Comparison of ENCODE assay signal across 10 mouse cellular contexts in genomic region chr3:122639197-122639475, GRCm38 (mm10). TPM values are rescaled to one million over a fixed set of nuclear protein-coding genes. Genes with fewer than 3 reads are reported as not detected.
A peak's percentile ranks its signal among the peaks of the same experiment; 100 is the strongest.
DNase-seq lines count a peak whose midpoint lies in the region; ATAC-seq and TF ChIP-seq lines count a peak whose summit lies in the region.
"Had no signal": no experiment of that assay in that cellular context is flagged by ENCODE, and none has a peak within 500 bp of the region (broad histone marks: within the 10 kb centered on the region; RNA-seq: fewer than 3 reads in every experiment).

No protein-coding gene starts in this region.

- 79% methylated on average over 2 of the region's 2 CpGs for WGBS in hindbrain, embryonic 16.5 days
- 90% methylated on average over 2 of the region's 2 CpGs for WGBS in hindbrain, embryonic 11.5 days
- 82% methylated on average over 2 of the region's 2 CpGs for WGBS in midbrain, embryonic 12.5 days
- WGBS in midbrain, embryonic 10.5 days: 81% methylated on average over 2 of the region's 2 CpGs
- WGBS in liver, postnatal 0 days (ENCODE audit: insufficient replicate concordance): 83% methylated on average over 2 of the region's 2 CpGs
- 79% methylated on average over 2 of the region's 2 CpGs for WGBS in stomach, embryonic 15.5 days

- H3K27me3 ChIP-seq in hindbrain, embryonic 16.5 days (replicated peaks; ENCODE audit: control insufficient read depth, insufficient read depth, low read length): no peaks in the 10 kb centered on the region; the same call in 1 of the 2 replicates
- H3K27me3 ChIP-seq in hindbrain, embryonic 11.5 days (ENCODE audit: control insufficient read depth, insufficient read depth, low read length): no peaks in the 10 kb centered on the region
- H3K27me3 ChIP-seq in midbrain, embryonic 12.5 days: no peaks in the 10 kb centered on the region
- H3K27me3 ChIP-seq in midbrain, embryonic 10.5 days (ENCODE audit: low read depth, poor library complexity, severe bottlenecking): no peaks in the 10 kb centered on the region
- H3K27me3 ChIP-seq in liver, postnatal 0 days (ENCODE audit: insufficient read depth, low read length): no peaks in the 10 kb centered on the region
- H3K27me3 ChIP-seq in stomach, embryonic 15.5 days (replicated peaks): no peaks in the 10 kb centered on the region
- H3K27me3 ChIP-seq: forebrain, embryonic 12.5 days had no signal

- TF ChIP-seq EP300 in liver, postnatal 0 days (IDR thresholded peaks at IDR 0.05; ENCODE audit: low read depth): no peak

- H3K27ac ChIP-seq in hindbrain, embryonic 16.5 days (ENCODE audit: low read depth, low read length): no peak overlapping the region
- no peak overlapping the region for H3K27ac ChIP-seq in hindbrain, embryonic 11.5 days (ENCODE audit: low read depth, low read length)
- no peak overlapping the region for H3K27ac ChIP-seq in midbrain, embryonic 12.5 days (replicated peaks)
- H3K27ac ChIP-seq in midbrain, embryonic 10.5 days (replicated peaks): no peak overlapping the region
- no peak overlapping the region for H3K27ac ChIP-seq in liver, postnatal 0 days (ENCODE audit: low read depth)
- no peak overlapping the region for H3K27ac ChIP-seq in stomach, embryonic 15.5 days
- H3K27ac ChIP-seq: forebrain, embryonic 12.5 days; gastrocnemius, adult 2 months; macrophage had no signal

- ATAC-seq in hindbrain, embryonic 16.5 days: 0 out of 2 replicates have a peak, but pooled peaks have one; percentile 28
- ATAC-seq in hindbrain, embryonic 11.5 days (ENCODE audit: low FRiP score): no peak
- ATAC-seq in midbrain, embryonic 12.5 days (ENCODE audit: low FRiP score, low read depth): peak; percentile 34
- ATAC-seq in liver, postnatal 0 days: peak; percentile 19
- 0 out of 2 replicates have a peak, but pooled peaks have one; percentile 6 for ATAC-seq in stomach, embryonic 15.5 days (ENCODE audit: insufficient read depth, low FRiP score, low read depth)

- peaks cover 6% of the 10 kb centered on the region for H3K4me1 ChIP-seq in hindbrain, embryonic 16.5 days (ENCODE audit: control insufficient read depth, insufficient read depth, low read depth, low read length)
- H3K4me1 ChIP-seq in hindbrain, embryonic 11.5 days (replicated peaks; ENCODE audit: control insufficient read depth, insufficient read depth, low read length): no peaks in the 10 kb centered on the region
- H3K4me1 ChIP-seq in midbrain, embryonic 12.5 days: peaks cover 6% of the 10 kb centered on the region; the same call in 1 of the 2 replicates
- H3K4me1 ChIP-seq in midbrain, embryonic 10.5 days: peaks cover 9% of the 10 kb centered on the region
- no peaks in the 10 kb centered on the region for H3K4me1 ChIP-seq in liver, postnatal 0 days (ENCODE audit: insufficient read depth)
- H3K4me1 ChIP-seq in stomach, embryonic 15.5 days: peaks cover 6% of the 10 kb centered on the region; the same call in 1 of the 2 replicates

- no peak overlapping the region for H3K4me2 ChIP-seq in hindbrain, embryonic 16.5 days (ENCODE audit: low read length)
- H3K4me2 ChIP-seq in hindbrain, embryonic 11.5 days (replicated peaks; ENCODE audit: low read depth, low read length): no peak overlapping the region
- H3K4me2 ChIP-seq in midbrain, embryonic 12.5 days (replicated peaks): no peak overlapping the region
- no peak overlapping the region for H3K4me2 ChIP-seq in liver, postnatal 0 days (ENCODE audit: low read depth, low read length)
- no peak overlapping the region for H3K4me2 ChIP-seq in stomach, embryonic 15.5 days
- H3K4me2 ChIP-seq: forebrain, embryonic 12.5 days had no signal

- DNase-seq in hindbrain, embryonic 11.5 days (ENCODE audit: low spot score): no peak
- DNase-seq in midbrain, embryonic 10.5 days (ENCODE audit: low spot score): no peak
- DNase-seq in liver, postnatal 0 days: no peak
- DNase-seq in urinary bladder, postnatal 25 days (ENCODE audit: low spot score): no peak

- TF ChIP-seq CTCF in liver, postnatal 0 days (IDR thresholded peaks at IDR 0.05; ENCODE audit: low read depth): no peak

- H3K4me3 ChIP-seq in hindbrain, embryonic 16.5 days (ENCODE audit: low read length): no peak overlapping the region
- no peak overlapping the region for H3K4me3 ChIP-seq in hindbrain, embryonic 11.5 days (ENCODE audit: low read depth, low read length)
- H3K4me3 ChIP-seq in midbrain, embryonic 12.5 days: no peak overlapping the region
- H3K4me3 ChIP-seq in midbrain, embryonic 10.5 days: no peak overlapping the region
- H3K4me3 ChIP-seq in liver, postnatal 0 days (ENCODE audit: low read depth, low read length): no peak overlapping the region
- no peak overlapping the region for H3K4me3 ChIP-seq in stomach, embryonic 15.5 days (replicated peaks)
- H3K4me3 ChIP-seq: forebrain, embryonic 12.5 days; gastrocnemius, adult 2 months had no signal

- H3K36me3 ChIP-seq in hindbrain, embryonic 16.5 days (ENCODE audit: control insufficient read depth, insufficient read depth, low read length): no peaks in the 10 kb centered on the region
- H3K36me3 ChIP-seq in hindbrain, embryonic 11.5 days (ENCODE audit: control insufficient read depth, insufficient read depth, low read length): no peaks in the 10 kb centered on the region
- no peaks in the 10 kb centered on the region for H3K36me3 ChIP-seq in midbrain, embryonic 12.5 days
- H3K36me3 ChIP-seq in midbrain, embryonic 10.5 days: no peaks in the 10 kb centered on the region
- no peaks in the 10 kb centered on the region for H3K36me3 ChIP-seq in liver, postnatal 0 days (replicated peaks; ENCODE audit: insufficient read depth, low read length)
- no peaks in the 10 kb centered on the region for H3K36me3 ChIP-seq in stomach, embryonic 15.5 days
- H3K36me3 ChIP-seq: forebrain, embryonic 12.5 days had no signal

- no peaks in the 10 kb centered on the region for H3K9me3 ChIP-seq in hindbrain, embryonic 16.5 days (ENCODE audit: control insufficient read depth, low read length)
- H3K9me3 ChIP-seq in hindbrain, embryonic 11.5 days (ENCODE audit: control insufficient read depth, low read length): no peaks in the 10 kb centered on the region
- H3K9me3 ChIP-seq in midbrain, embryonic 12.5 days: no peaks in the 10 kb centered on the region; the same call in 1 of the 2 replicates
- no peaks in the 10 kb centered on the region for H3K9me3 ChIP-seq in midbrain, embryonic 10.5 days (replicated peaks)
- no peaks in the 10 kb centered on the region for H3K9me3 ChIP-seq in liver, postnatal 0 days (ENCODE audit: low read length)
- H3K9me3 ChIP-seq in stomach, embryonic 15.5 days: no peaks in the 10 kb centered on the region
- H3K9me3 ChIP-seq: forebrain, embryonic 12.5 days had no signal

- no peak overlapping the region for H3K9ac ChIP-seq in hindbrain, embryonic 16.5 days (ENCODE audit: low read depth, low read length)
- H3K9ac ChIP-seq in hindbrain, embryonic 11.5 days (ENCODE audit: low read depth, low read length): no peak overlapping the region
- no peak overlapping the region for H3K9ac ChIP-seq in midbrain, embryonic 12.5 days (replicated peaks)
- no peak overlapping the region for H3K9ac ChIP-seq in liver, postnatal 0 days (replicated peaks)
- H3K9ac ChIP-seq in stomach, embryonic 15.5 days: no peak overlapping the region
- H3K9ac ChIP-seq: forebrain, embryonic 12.5 days had no signal

RNA-seq across cellular contexts. Expression of gene Fnbp1l, which starts 19.6 kb away (rescaled TPM):
- 168 and 182 TPM in 2 replicates for polyA plus RNA-seq in hindbrain, embryonic 16.5 days (2015; fragmentation: Nextera tagmentation; extraction: Ambion mirVana)
- 96.2 and 130 TPM in 2 replicates for polyA plus RNA-seq in hindbrain, embryonic 11.5 days (2014; fragmentation: Nextera tagmentation; extraction: Ambion mirVana)
- 111 and 129 TPM in 2 replicates for polyA plus RNA-seq in midbrain, embryonic 12.5 days (2016; fragmentation: Nextera tagmentation; extraction: Ambion mirVana)
- 50.5 and 62.7 TPM in 2 replicates for polyA plus RNA-seq in midbrain, embryonic 10.5 days (2016; fragmentation: Nextera tagmentation; extraction: Ambion mirVana)
- 4.0 and 4.4 TPM in 2 replicates for polyA plus RNA-seq in liver, postnatal 0 days (2015; fragmentation: Nextera tagmentation; extraction: Ambion mirVana)
- 48.6 and 51.7 TPM in 2 replicates for polyA plus RNA-seq in stomach, embryonic 15.5 days (2015; fragmentation: Nextera tagmentation; extraction: Ambion mirVana)
